Comparison of ENCODE assay signal across 7 mouse cellular contexts in genomic region chr4:128993025-128993662, GRCm38 (mm10). TPM values are rescaled to one million over a fixed set of nuclear protein-coding genes. Genes with fewer than 3 reads are reported as not detected.
A peak's percentile ranks its signal among the peaks of the same experiment; 100 is the strongest.
DNase-seq lines count a peak whose midpoint lies in the region; ATAC-seq lines count a peak whose summit lies in the region.

No protein-coding gene starts in this region.

- H3K36me3 ChIP-seq in embryonic facial prominence, embryonic 11.5 days (replicated peaks; ENCODE audit: control insufficient read depth, insufficient read depth, low read depth, low read length) = no peaks in the 10 kb centered on the region
- peaks cover 32% of the 10 kb centered on the region for H3K36me3 ChIP-seq in limb, embryonic 10.5 days
- 0 out of 2 replicates have a peak, but pooled peaks cover 7% of the 10 kb centered on the region for H3K36me3 ChIP-seq in midbrain, embryonic 13.5 days

- peaks cover 3% of the 10 kb centered on the region; the same call in 1 of the 2 replicates for H3K4me1 ChIP-seq in embryonic facial prominence, embryonic 11.5 days (ENCODE audit: control insufficient read depth, insufficient read depth, low read length)
- peaks cover 40% of the 10 kb centered on the region for H3K4me1 ChIP-seq in limb, embryonic 10.5 days
- peaks cover 17% of the 10 kb centered on the region for H3K4me1 ChIP-seq in midbrain, embryonic 13.5 days (replicated peaks)

- H3K27ac ChIP-seq in embryonic facial prominence, embryonic 11.5 days (replicated peaks; ENCODE audit: low read depth, low read length) = peak overlapping the region; percentile 53; the same call in 1 of the 2 replicates
- peak overlapping the region; percentile 92 for H3K27ac ChIP-seq in limb, embryonic 10.5 days
- 0 out of 2 replicates have a peak overlapping the region, but pooled peaks have one; percentile 56 for H3K27ac ChIP-seq in midbrain, embryonic 13.5 days

- DNase-seq in adrenal gland, postnatal 14 days = peak; percentile 96
- peak; percentile 98 for DNase-seq in embryonic facial prominence, embryonic 11.5 days (ENCODE audit: low spot score)
- peak; percentile 96 for DNase-seq in kidney, adult 11 months
- peak; percentile 93 for DNase-seq in limb, embryonic 10.5 days (ENCODE audit: low spot score)
- peak; percentile 74 for DNase-seq in spleen, adult 12 weeks (ENCODE audit: low spot score)

- no peaks in the 10 kb centered on the region for H3K27me3 ChIP-seq in embryonic facial prominence, embryonic 11.5 days (ENCODE audit: control insufficient read depth, insufficient read depth, low read length)
- no peaks in the 10 kb centered on the region for H3K27me3 ChIP-seq in limb, embryonic 10.5 days (ENCODE audit: low read depth, poor library complexity, severe bottlenecking)
- H3K27me3 ChIP-seq in midbrain, embryonic 13.5 days = 0 out of 2 replicates have a peak, but pooled peaks cover 7% of the 10 kb centered on the region

- ATAC-seq in embryonic facial prominence, embryonic 11.5 days (replicated peaks; ENCODE audit: insufficient number of reproducible peaks, low FRiP score, low TSS enrichment, low read depth) = peak; percentile 100
- ATAC-seq in granulocyte monocyte progenitor cell, adult 5-6 weeks (replicated peaks; ENCODE audit: poor library complexity, severe bottlenecking) = peak; percentile 92
- ATAC-seq in midbrain, embryonic 13.5 days = peak; percentile 100

- H3K4me3 ChIP-seq in embryonic facial prominence, embryonic 11.5 days (ENCODE audit: low read depth, low read length) = peak overlapping the region; percentile 84
- peak overlapping the region; percentile 91 for H3K4me3 ChIP-seq in limb, embryonic 10.5 days
- peak overlapping the region; percentile 91 for H3K4me3 ChIP-seq in midbrain, embryonic 13.5 days (replicated peaks)

- H3K9ac ChIP-seq in embryonic facial prominence, embryonic 11.5 days (replicated peaks; ENCODE audit: low read length) = peak overlapping the region; percentile 82
- H3K9ac ChIP-seq in midbrain, embryonic 13.5 days (replicated peaks) = peak overlapping the region; percentile 87

- H3K9me3 ChIP-seq in embryonic facial prominence, embryonic 11.5 days (replicated peaks; ENCODE audit: control insufficient read depth, low read length) = no peaks in the 10 kb centered on the region
- H3K9me3 ChIP-seq in limb, embryonic 10.5 days (replicated peaks) = no peaks in the 10 kb centered on the region
- H3K9me3 ChIP-seq in midbrain, embryonic 13.5 days = no peaks in the 10 kb centered on the region

- whole genome bisulfite sequencing in embryonic facial prominence, embryonic 11.5 days = under 1% methylated on average over 49 of the region's 49 CpGs
- under 1% methylated on average over 49 of the region's 49 CpGs for WGBS in limb, embryonic 10.5 days
- WGBS in midbrain, embryonic 13.5 days = under 1% methylated on average over 49 of the region's 49 CpGs

- H3K4me2 ChIP-seq in embryonic facial prominence, embryonic 11.5 days (ENCODE audit: low read depth, low read length) = peak overlapping the region; percentile 81
- peak overlapping the region; percentile 81 for H3K4me2 ChIP-seq in midbrain, embryonic 13.5 days (replicated peaks)

RNA-seq across cellular contexts. Expression of gene Ak2, which starts 1.4 kb away (rescaled TPM):
- total RNA-seq in adrenal gland, postnatal 14 days (2021) = 175 and 204 TPM in 2 replicates
- polyA plus RNA-seq in embryonic facial prominence, embryonic 11.5 days (2014; fragmentation: Nextera tagmentation; extraction: Ambion mirVana) = 152 and 154 TPM in 2 replicates
- 166 and 176 TPM in 2 replicates for total RNA-seq in granulocyte monocyte progenitor cell, adult 5-6 weeks (2014; fragmentation: Nextera tagmentation)
- 169 and 186 TPM in 2 replicates for total RNA-seq in granulocyte monocyte progenitor cell, adult 5-6 weeks (2017)
- polyA plus RNA-seq in limb, embryonic 10.5 days (2016; fragmentation: Nextera tagmentation; extraction: Ambion mirVana) = 236 and 271 TPM in 2 replicates
- 102 and 108 TPM in 2 replicates for polyA plus RNA-seq in midbrain, embryonic 13.5 days (2015; fragmentation: Nextera tagmentation; extraction: Ambion mirVana)

RNA-seq across cellular contexts. Expression of gene Azin2, which starts 30.9 kb away (rescaled TPM):
- 34.1 and 41.8 TPM in 2 replicates for total RNA-seq in adrenal gland, postnatal 14 days (2021)
- polyA plus RNA-seq in embryonic facial prominence, embryonic 11.5 days (2014; fragmentation: Nextera tagmentation; extraction: Ambion mirVana) = 14.0 and 14.6 TPM in 2 replicates
- total RNA-seq in granulocyte monocyte progenitor cell, adult 5-6 weeks (2014; fragmentation: Nextera tagmentation) = 3.3 and 9.7 TPM in 2 replicates
- 0.21 and 0.95 TPM in 2 replicates for total RNA-seq in granulocyte monocyte progenitor cell, adult 5-6 weeks (2017)
- 9.8 and 15.4 TPM in 2 replicates for polyA plus RNA-seq in limb, embryonic 10.5 days (2016; fragmentation: Nextera tagmentation; extraction: Ambion mirVana)
- 17.4 and 21.3 TPM in 2 replicates for polyA plus RNA-seq in midbrain, embryonic 13.5 days (2015; fragmentation: Nextera tagmentation; extraction: Ambion mirVana)

Comparison
In these comparisons a context has a peak if more than half of its experiments do, and no peak if none do; other contexts are left out.
1. Peak in every context shown above with its lines: DNase-seq, ATAC-seq, H3K4me3 ChIP-seq and H3K27ac ChIP-seq.